Mouse (Mus musculus) MEL (cell line): ENCODE data around the gene Celf2. TPM values are rescaled to one million over a fixed set of nuclear protein-coding genes. Genes with fewer than 3 reads are reported as not detected.

Source experiments
- DNase-seq: peaks from one replicate; pipeline ENCODE4 v3.0.0; 2011; ENCODE audit warnings: low read depth, low spot score
- H3K27ac ChIP-seq: 2 replicates; pipeline ENCODE4 v1.5.1; 2012; ENCODE audit warnings: low read depth, mild to moderate bottlenecking, control low read depth, low read length, moderate library complexity; ENCODE audit not compliant: control insufficient read depth
- H3K27me3 ChIP-seq, 2 experiments: fragments of 150-350 bp in 1 of 2; sonication (generic) in 1 of 2; 2 replicates each; pipeline ENCODE4 v1.6.1; 2012; ENCODE audit warnings: low read length in 2 of 2, mild to moderate bottlenecking in 2 of 2, improper control_type of control experiment in 1 of 2, moderate library complexity in 1 of 2; ENCODE audit not compliant: insufficient read depth in 2 of 2, control insufficient read depth in 1 of 2
- H3K36me3 ChIP-seq, 2 experiments: 2 replicates each; pipeline ENCODE4 v1.6.1; 2012 to 2014; ENCODE audit warnings: low read length in 2 of 2, improper control_type of control experiment in 1 of 2, inconsistent platforms in 1 of 2, mild to moderate bottlenecking in 1 of 2; ENCODE audit not compliant: insufficient read depth in 2 of 2, control insufficient read depth in 1 of 2
- H3K4me1 ChIP-seq, 2 experiments: fragments of 150-350 bp in 1 of 2; sonication (generic) in 1 of 2; 2 replicates each; pipeline ENCODE4 v1.6.1; 2012; ENCODE audit warnings: low read length in 2 of 2, improper control_type of control experiment in 1 of 2, mild to moderate bottlenecking in 1 of 2; ENCODE audit not compliant: insufficient read depth in 2 of 2, control insufficient read depth in 1 of 2
- H3K4me3 ChIP-seq, 2 experiments: fragments of 150-350 bp in 1 of 2; sonication (generic) in 1 of 2; 2 replicates each; pipeline ENCODE4 v1.5.1; 2012; ENCODE audit warnings: low read depth in 2 of 2, low read length in 2 of 2, mild to moderate bottlenecking in 2 of 2, moderate library complexity in 2 of 2, control low read depth in 1 of 2, improper control_type of control experiment in 1 of 2; ENCODE audit not compliant: control insufficient read depth in 1 of 2, insufficient read depth in 1 of 2
- H3K79me2 ChIP-seq: 2 replicates; pipeline ENCODE4 v1.6.1; 2012; ENCODE audit warnings: mild to moderate bottlenecking, low read length, moderate library complexity; ENCODE audit not compliant: control insufficient read depth, poor library complexity, insufficient read depth
- H3K9ac ChIP-seq: 2 replicates; pipeline ENCODE4 v1.6.1; 2012; ENCODE audit warnings: low read depth, mild to moderate bottlenecking, control low read depth, low read length, moderate library complexity; ENCODE audit not compliant: control insufficient read depth, poor library complexity, severe bottlenecking
- H3K9me3 ChIP-seq: fragments of 150-350 bp; sonication (generic); replicated peaks from 2 replicates; pipeline ENCODE4 v1.6.1; 2012; ENCODE audit warnings: mild to moderate bottlenecking, low read length, improper control_type of control experiment, moderate library complexity; ENCODE audit not compliant: insufficient read depth
- E2F4 ChIP-seq: IDR thresholded peaks from 2 replicates; pipeline ENCODE4 v1.6.1; 2011; ENCODE audit warnings: low read depth, low read length, improper control_type of control experiment, borderline replicate concordance
- ELF1 ChIP-seq: IDR thresholded peaks from 2 replicates; pipeline ENCODE4 v1.6.1; 2014; ENCODE audit warnings: low read depth, mild to moderate bottlenecking, inconsistent platforms, low read length, improper control_type of control experiment, moderate library complexity
- EP300 ChIP-seq, 2 experiments: IDR thresholded peaks; 2 replicates each; pipeline ENCODE4 v1.6.1; 2011; ENCODE audit warnings: improper control_type of control experiment in 2 of 2, low read length in 2 of 2, low read depth in 1 of 2, mild to moderate bottlenecking in 1 of 2
- ETS1 ChIP-seq: IDR thresholded peaks from 2 replicates; pipeline ENCODE4 v1.6.1; 2012; ENCODE audit warnings: low read depth, mild to moderate bottlenecking, inconsistent platforms, low read length, improper control_type of control experiment, moderate library complexity
- GATA1 ChIP-seq: IDR thresholded peaks from 2 replicates; pipeline ENCODE4 v1.6.1; 2011; ENCODE audit warnings: low read depth, low read length, improper control_type of control experiment
- MAFK ChIP-seq: IDR thresholded peaks from 2 replicates; pipeline ENCODE4 v1.6.1; 2011; ENCODE audit warnings: low read depth, mild to moderate bottlenecking, low read length, improper control_type of control experiment, borderline replicate concordance
- MEF2A ChIP-seq: IDR thresholded peaks from 2 replicates; pipeline ENCODE4 v1.6.1; 2014; ENCODE audit warnings: low read depth, mild to moderate bottlenecking, inconsistent platforms, low read length, improper control_type of control experiment; ENCODE audit not compliant: poor library complexity, insufficient replicate concordance, severe bottlenecking; ENCODE audit errors: extremely low read depth
- MXI1 ChIP-seq: IDR thresholded peaks from 2 replicates; pipeline ENCODE4 v1.6.1; 2011; ENCODE audit warnings: mild to moderate bottlenecking, low read depth, low read length, improper control_type of control experiment
- MYB ChIP-seq: IDR thresholded peaks from 2 replicates; pipeline ENCODE4 v1.6.1; 2011; ENCODE audit warnings: mild to moderate bottlenecking, low read depth, low read length, improper control_type of control experiment
- NELFE ChIP-seq: IDR thresholded peaks from 2 replicates; pipeline ENCODE4 v1.6.1; 2011; ENCODE audit warnings: low read depth, low read length, improper control_type of control experiment
- NRF1 ChIP-seq: IDR thresholded peaks from 2 replicates; pipeline ENCODE4 v1.6.1; 2014; ENCODE audit warnings: low read depth, mild to moderate bottlenecking, inconsistent platforms, low read length, improper control_type of control experiment, moderate library complexity; ENCODE audit not compliant: poor library complexity, insufficient read depth, severe bottlenecking
- POLR2A ChIP-seq, 2 experiments: IDR thresholded peaks; 2 replicates each; pipeline ENCODE4 v1.6.1; 2011 to 2012; ENCODE audit warnings: low read length in 2 of 2, mild to moderate bottlenecking in 2 of 2, control low read depth in 1 of 2, improper control_type of control experiment in 1 of 2, low read depth in 1 of 2, moderate library complexity in 1 of 2; ENCODE audit not compliant: control insufficient read depth in 1 of 2, insufficient read depth in 1 of 2, poor library complexity in 1 of 2
- POLR2AphosphoS5 ChIP-seq: IDR thresholded peaks from 2 replicates; pipeline ENCODE4 v1.6.1; 2012; ENCODE audit warnings: low read depth, borderline replicate concordance, mild to moderate bottlenecking, inconsistent platforms, low read length, moderate library complexity, mixed read lengths
- RAD21 ChIP-seq: IDR thresholded peaks from 2 replicates; pipeline ENCODE4 v1.6.1; 2011; ENCODE audit warnings: mild to moderate bottlenecking, low read depth, low read length, improper control_type of control experiment
- SMC3 ChIP-seq: IDR thresholded peaks from 2 replicates; pipeline ENCODE4 v1.6.1; 2011; ENCODE audit warnings: low read depth, low read length, improper control_type of control experiment
- TCF12 ChIP-seq: IDR thresholded peaks from 2 replicates; pipeline ENCODE4 v1.6.1; 2014; ENCODE audit warnings: low read depth, mild to moderate bottlenecking, inconsistent platforms, low read length, improper control_type of control experiment, moderate library complexity
- USF1 ChIP-seq: IDR thresholded peaks from 2 replicates; pipeline ENCODE4 v1.6.1; 2014; ENCODE audit warnings: low read depth, mild to moderate bottlenecking, inconsistent platforms, low read length, improper control_type of control experiment, moderate library complexity
- USF2 ChIP-seq, 2 experiments: IDR thresholded peaks; 2 replicates each; pipeline ENCODE4 v1.6.1; 2011 to 2012; ENCODE audit warnings: improper control_type of control experiment in 2 of 2, low read length in 2 of 2, borderline replicate concordance in 1 of 2, inconsistent platforms in 1 of 2, low read depth in 1 of 2, mild to moderate bottlenecking in 1 of 2; ENCODE audit not compliant: insufficient read depth in 1 of 2
- ZKSCAN1 ChIP-seq: IDR thresholded peaks from 2 replicates; pipeline ENCODE4 v1.6.1; 2012; ENCODE audit warnings: low read depth, mild to moderate bottlenecking, inconsistent platforms, low read length, improper control_type of control experiment, moderate library complexity
- ZMIZ1 ChIP-seq: IDR thresholded peaks from 2 replicates; pipeline ENCODE4 v1.6.1; 2012; ENCODE audit warnings: low read depth, mild to moderate bottlenecking, inconsistent platforms, low read length, improper control_type of control experiment, moderate library complexity
- ZNF384 ChIP-seq: IDR thresholded peaks from 2 replicates; pipeline ENCODE4 v1.6.1; 2012; ENCODE audit warnings: low read depth, mild to moderate bottlenecking, inconsistent platforms, low read length, improper control_type of control experiment
- polyA plus RNA-seq, 2 experiments: library from polyadenylated mRNA; stranded (reverse) in 1 of 2; unstranded in 1 of 2; fragments of >175 nt in 1 of 2; fragments of >200 nt in 1 of 2; gene quantifications; 2 replicates each; pipeline versions ENCODE4 v1.2.1 to v1.2.4; 2012; ENCODE audit warnings: low replicate concordance in 2 of 2, low read depth in 1 of 2; ENCODE audit not compliant: insufficient read length in 2 of 2, insufficient read depth in 1 of 2, missing spikeins in 1 of 2
- total RNA-seq: library from RNA; depleted of rRNA; stranded (reverse); fragments of 300-350 nt; gene quantifications from 2 replicates; pipeline ENCODE4 v1.2.3, GENCODE M21; 2012

The Celf2 gene
- total and polyA plus RNA-seq, 3 experiments = 8.9 to 16.7 TPM; not detected in 1

DNA sequence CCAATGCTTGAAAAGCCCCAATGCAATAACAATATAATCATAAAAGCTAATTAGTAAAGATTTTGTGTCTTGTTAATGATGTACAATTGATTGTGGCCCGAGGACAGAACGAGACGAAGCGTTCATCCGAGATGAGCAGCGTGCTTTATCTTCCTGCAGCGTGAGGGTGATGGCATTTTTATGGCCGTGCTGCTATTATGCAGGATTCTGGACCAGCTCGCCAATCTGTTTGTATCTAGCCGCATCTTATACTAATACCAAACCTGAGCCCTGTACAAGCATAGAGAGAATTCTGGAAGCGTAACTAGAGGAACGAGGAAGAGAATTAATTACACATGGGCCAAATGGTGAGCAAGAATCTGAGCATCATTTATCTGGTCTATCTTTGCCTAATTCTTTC lies 576.2 kb downstream of the Celf2 start:
- TF ChIP-seq GATA1 (no peak), MYB (no peak), TCF12 (no peak), NRF1 (no peak), POLR2AphosphoS5 (no peak), MXI1 (no peak)
- Histone ChIP-seq H3K36me3 (no peaks in the 10 kb centered on the region), H3K4me3 (no peak overlapping the region), H3K9me3 (no peaks in the 10 kb centered on the region), H3K27ac (no peak overlapping the region), H3K4me1 (no peaks in the 10 kb centered on the region), H3K79me2 (no peaks in the 10 kb centered on the region), H3K9ac (no peak overlapping the region), H3K27me3 (no peaks in the 10 kb centered on the region)
- no peak for DNase-seq

- Histone ChIP-seq H3K36me3 (no peaks in the 10 kb centered on the region), H3K79me2 (no peaks in the 10 kb centered on the region), H3K27me3 (no peaks in the 10 kb centered on the region), H3K9ac (no peak overlapping the region), H3K4me3 (no peak overlapping the region), H3K27ac (no peak overlapping the region), H3K9me3 (no peaks in the 10 kb centered on the region), H3K4me1 (no peaks in the 10 kb centered on the region)
- TF ChIP-seq GATA1 (no peak), E2F4 (no peak), ZKSCAN1 (no peak), ZNF384 (no peak), MEF2A (no peak), NELFE (no peak), SMC3 (no peak), ETS1 (no peak), USF2 (IDR thresholded peaks at IDR 0.05; ENCODE audit: borderline replicate concordance in 1 of 2, insufficient read depth in 1 of 2, low read depth in 1 of 2, low read length in 2 of 2) (no peak), RAD21 (no peak), USF1 (no peak), MXI1 (no peak), ZMIZ1 (no peak), POLR2A (IDR thresholded peaks at IDR 0.05; ENCODE audit: control insufficient read depth in 1 of 2, insufficient read depth in 1 of 2, low read depth in 1 of 2, low read length in 2 of 2, poor library complexity in 1 of 2) (no peak), EP300 (IDR thresholded peaks at IDR 0.05; ENCODE audit: low read depth in 1 of 2, low read length in 2 of 2) (no peak), ELF1 (no peak), MAFK (no peak), POLR2AphosphoS5 (no peak), MYB (no peak)
- no peak for DNase-seq
Observed at GRCm38 (mm10) chr2:6927693-6928360, 581.5 kb downstream of the Celf2 start.
